Mouse (Mus musculus): ENCODE results near the gene Ermp1.

DNA sequence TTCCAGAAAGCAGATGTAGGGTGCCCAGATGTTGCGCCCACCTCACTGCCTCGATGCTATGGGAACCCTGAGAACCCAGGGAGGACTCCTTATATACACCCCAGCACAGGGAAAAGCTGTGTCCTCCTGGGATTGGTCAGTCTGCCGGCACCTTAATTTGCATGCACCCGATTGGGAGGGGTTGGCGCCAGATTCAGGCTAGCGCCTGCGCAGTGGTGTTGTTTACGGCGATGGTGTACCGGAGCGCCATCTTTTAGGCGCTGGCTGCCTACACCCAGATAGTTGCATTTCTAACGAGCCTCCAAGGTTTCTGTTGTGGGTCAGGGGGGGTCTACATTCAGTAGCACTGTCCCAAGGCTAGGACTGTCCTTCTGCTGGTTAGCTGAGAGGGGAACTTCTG is 24.4 kb upstream of the Ermp1 start:
- TF ChIP-seq CTCF (IDR thresholded peaks at IDR 0.05; ENCODE audit: low read depth) (no peak), EP300 (IDR thresholded peaks at IDR 0.05; ENCODE audit: low read depth) (no peak)
